Mouse (Mus musculus): ENCODE measurements around the gene Psma3. TPM values are rescaled to one million over a fixed set of nuclear protein-coding genes. Genes with fewer than 3 reads are reported as not detected.

Gene Psma3
- polyA plus RNA-seq, 1 experiment, result 16.5 TPM

DNA sequence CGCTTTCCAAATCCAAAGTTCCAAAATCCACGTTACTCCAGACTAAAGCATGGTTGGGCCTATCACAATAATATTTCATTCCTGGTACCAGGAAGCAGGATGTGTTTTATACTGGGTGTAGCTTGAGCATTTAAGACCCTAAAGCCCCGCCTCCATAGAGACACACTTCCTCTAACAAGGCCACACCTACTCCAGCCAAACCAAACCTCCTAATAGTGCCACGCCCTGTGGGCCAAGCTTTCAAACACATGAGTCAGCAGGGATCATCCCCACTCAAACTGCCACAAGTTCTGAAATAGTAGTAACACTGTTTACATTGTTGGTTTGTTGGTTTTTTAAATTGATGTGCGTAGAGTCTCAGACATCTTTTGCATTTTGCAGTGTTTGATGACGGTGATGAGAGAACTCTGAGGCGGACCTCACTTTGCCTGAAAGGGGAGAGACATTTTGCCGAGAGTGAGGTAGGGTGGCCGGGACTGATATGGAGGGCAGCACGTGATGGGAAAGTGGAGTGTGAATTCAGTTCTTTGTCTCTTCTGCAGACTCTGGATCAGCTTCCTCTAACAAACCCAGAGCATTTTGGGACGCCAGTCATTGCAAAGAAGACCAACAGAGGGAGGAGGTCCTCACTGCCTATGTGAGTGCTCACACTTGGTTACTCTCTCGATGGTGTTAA lies 62.4 kb downstream of the Psma3 start:
- Histone ChIP-seq H3K36me3 (replicated peaks; ENCODE audit: low read length) (peaks cover 90% of the 10 kb centered on the region), H3K9me3 (no peaks in the 10 kb centered on the region), H3K27me3 (replicated peaks) (no peaks in the 10 kb centered on the region), H3K4me1 (peaks cover 33% of the 10 kb centered on the region), H3K4me3 (replicated peaks) (no peak overlapping the region)
- TF ChIP-seq GATA1 (IDR thresholded peaks at IDR 0.05; ENCODE audit: borderline replicate concordance, low read length) (no peak), FLI1 (IDR thresholded peaks at IDR 0.05; ENCODE audit: low read length) (no peak)

DNA sequence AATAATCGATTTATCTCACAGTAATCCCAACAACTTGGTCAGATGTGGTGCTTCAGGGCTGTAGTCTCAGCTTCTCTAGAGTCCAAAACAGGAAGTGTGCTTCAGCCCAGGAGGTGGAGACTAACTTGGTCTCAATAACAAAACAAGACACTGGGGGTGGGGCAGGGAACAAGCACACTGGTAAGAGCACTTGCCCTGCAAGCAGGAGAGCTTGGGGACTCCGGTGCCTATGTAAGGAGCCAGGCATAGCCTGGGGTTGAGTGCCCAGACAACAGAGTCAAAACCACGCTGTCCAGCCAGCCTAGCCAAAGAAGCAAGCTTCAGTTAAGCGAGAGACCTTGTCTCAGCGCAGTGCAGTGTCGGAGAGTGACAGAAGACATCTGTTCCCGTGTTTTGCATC lies 66.0 kb downstream of the Psma3 start:
- TF ChIP-seq GATA1 (IDR thresholded peaks at IDR 0.05; ENCODE audit: borderline replicate concordance, low read length) (no peak), FLI1 (IDR thresholded peaks at IDR 0.05; ENCODE audit: low read length) (no peak)
- peaks cover 84% of the 10 kb centered on the region for H3K36me3 ChIP-seq (replicated peaks; ENCODE audit: low read length)

DNA sequence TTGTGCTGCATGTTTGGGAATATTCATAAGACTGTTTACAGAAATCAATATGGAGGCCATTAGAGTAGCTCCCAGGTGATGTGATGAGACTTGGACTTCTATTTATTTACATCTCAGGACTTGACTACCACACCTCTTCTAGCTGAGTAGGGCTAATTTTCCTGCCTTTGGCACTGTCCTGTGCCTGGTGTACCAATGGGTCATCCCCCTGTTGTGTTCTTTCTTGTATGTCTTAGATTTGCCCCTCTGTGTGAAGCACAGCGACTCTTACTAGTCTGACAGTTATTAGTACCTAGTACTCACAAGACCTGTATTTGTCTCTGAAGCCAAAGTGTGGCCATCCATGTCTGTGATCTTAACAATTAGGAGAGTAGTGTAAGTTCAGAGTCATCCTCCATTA lies 68.0 kb downstream of the Psma3 start:
- no peak for TF ChIP-seq FLI1 (IDR thresholded peaks at IDR 0.05; ENCODE audit: low read length)
- no peak for TF ChIP-seq GATA1 (IDR thresholded peaks at IDR 0.05; ENCODE audit: borderline replicate concordance, low read length)
- Histone ChIP-seq H3K36me3 (replicated peaks; ENCODE audit: low read length) (peaks cover 83% of the 10 kb centered on the region), H3K9me3 (no peaks in the 10 kb centered on the region), H3K4me1 (peaks cover 23% of the 10 kb centered on the region), H3K4me3 (replicated peaks) (no peak overlapping the region), H3K27me3 (replicated peaks) (no peaks in the 10 kb centered on the region)

More for the DNA sequence above, 66.0 kb downstream of the Psma3 start:
- Histone ChIP-seq H3K9me3 (no peaks in the 10 kb centered on the region), H3K27me3 (replicated peaks) (no peaks in the 10 kb centered on the region), H3K4me1 (peaks cover 33% of the 10 kb centered on the region), H3K4me3 (replicated peaks) (peak overlapping the region; percentile 62)

DNA sequence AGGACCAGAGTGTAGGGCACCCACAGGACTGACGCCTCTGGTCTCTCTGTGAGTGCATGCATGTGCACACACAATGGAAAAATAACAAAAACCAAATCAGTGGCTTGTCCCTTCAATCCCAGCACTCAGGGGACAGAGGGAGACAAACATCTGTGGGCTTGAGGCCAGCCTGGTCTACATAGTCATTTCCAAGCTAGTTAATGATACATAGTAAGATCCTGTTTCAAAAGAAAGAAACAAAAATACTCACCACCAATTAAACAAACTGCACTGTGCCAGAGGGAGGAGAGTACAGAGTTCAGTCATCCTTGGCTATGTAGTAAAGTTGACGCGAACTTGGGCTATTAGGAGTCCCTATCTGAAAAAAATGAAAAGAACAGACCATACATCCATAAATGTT lies 69.2 kb downstream of the Psma3 start:
- Histone ChIP-seq H3K4me3 (replicated peaks) (no peak overlapping the region), H3K9me3 (no peaks in the 10 kb centered on the region), H3K27me3 (replicated peaks) (no peaks in the 10 kb centered on the region), H3K36me3 (replicated peaks; ENCODE audit: low read length) (peaks cover 75% of the 10 kb centered on the region), H3K4me1 (peaks cover 28% of the 10 kb centered on the region)
- TF ChIP-seq FLI1 (IDR thresholded peaks at IDR 0.05; ENCODE audit: low read length), result no peak
- no peak for TF ChIP-seq GATA1 (IDR thresholded peaks at IDR 0.05; ENCODE audit: borderline replicate concordance, low read length)

DNA sequence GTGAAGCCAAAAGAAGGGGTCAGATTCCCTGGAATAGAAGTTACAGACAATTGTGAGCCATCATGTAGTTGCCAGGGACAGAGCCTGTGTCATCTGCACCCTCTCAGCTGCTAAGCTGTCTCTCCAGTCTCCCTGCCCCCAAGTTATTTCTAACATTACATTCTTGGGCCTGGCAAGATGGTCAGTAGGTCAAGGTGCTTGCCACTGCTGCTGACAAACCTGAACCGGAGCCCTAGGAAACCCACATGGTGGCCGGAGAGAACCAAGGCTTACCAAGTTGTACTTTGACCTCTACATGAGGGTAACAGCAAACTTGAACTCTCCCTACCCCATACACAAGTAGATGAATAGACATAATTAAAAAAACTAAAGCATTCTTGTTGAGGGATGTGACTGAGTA lies 70.1 kb downstream of the Psma3 start:
- H3K4me1 ChIP-seq, result peaks cover 33% of the 10 kb centered on the region
- peaks cover 69% of the 10 kb centered on the region for H3K36me3 ChIP-seq (replicated peaks; ENCODE audit: low read length)
- no peaks in the 10 kb centered on the region for H3K9me3 ChIP-seq
- TF ChIP-seq FLI1 (IDR thresholded peaks at IDR 0.05; ENCODE audit: low read length) (no peak), GATA1 (IDR thresholded peaks at IDR 0.05; ENCODE audit: borderline replicate concordance, low read length) (no peak)
- no peak overlapping the region for H3K4me3 ChIP-seq (replicated peaks)
- H3K27me3 ChIP-seq (replicated peaks), result no peaks in the 10 kb centered on the region

Other genes with a start within 250 kb of the Psma3 start
- gene Frmd6, start 149.1 kb upstream of the Psma3 start, polyA plus RNA-seq (2012; ENCODE audit: insufficient read depth, low replicate concordance), result 3.4 and 4.0 TPM in 2 replicates
- 1.4 and 1.9 TPM in 2 replicates for gene Actr10, start 36.8 kb upstream of the Psma3 start, polyA plus RNA-seq (2012; ENCODE audit: insufficient read depth, low replicate concordance)
- gene Arid4a, start 41.4 kb downstream of the Psma3 start, polyA plus RNA-seq (2012; ENCODE audit: insufficient read depth, low replicate concordance), result 1.4 and 10.2 TPM in 2 replicates
- gene Tomm20l, start 136.8 kb downstream of the Psma3 start, polyA plus RNA-seq (2012; ENCODE audit: insufficient read depth, low replicate concordance), result not detected in 2 replicates
- 2.8 and 7.9 TPM in 2 replicates for gene Timm9, start 162.1 kb downstream of the Psma3 start, polyA plus RNA-seq (2012; ENCODE audit: insufficient read depth, low replicate concordance)
- 0.03 TPM in 1 of 2 replicates, not detected in the other for gene 2700049A03Rik, start 162.2 kb downstream of the Psma3 start, polyA plus RNA-seq (2012; ENCODE audit: insufficient read depth, low replicate concordance)